Mouse (Mus musculus) hindbrain, embryonic 11.5 days (tissue): ENCODE results near the gene Prl4a1. TPM values are rescaled to one million over a fixed set of nuclear protein-coding genes. Genes with fewer than 3 reads are reported as not detected.
"Not testable (repeated sequence)": the region's sequence is repeated elsewhere in the genome, so short reads cannot be mapped to it uniquely, and the experiment has no call there.

Experiments
- ATAC-seq: fragments of 200-750 bp; cut with Nextera tagmentation; 2 replicates; pipeline ENCODE4 v1.8.0; 2017; ENCODE audit warnings: mild to moderate bottlenecking, moderate TSS enrichment, moderate library complexity; ENCODE audit not compliant: low FRiP score
- DNase-seq: peaks from one replicate; pipeline ENCODE4 v3.0.0-alpha.2; 2015; ENCODE audit warnings: low spot score
- H3K27ac ChIP-seq: fragments of 300-500 bp; sonication (generic); 2 replicates; pipeline ENCODE4 v1.5.1; 2014; ENCODE audit warnings: mild to moderate bottlenecking, low read depth, low read length
- H3K27me3 ChIP-seq: fragments of 300-500 bp; sonication (generic); 2 replicates; pipeline ENCODE4 v1.6.1; 2014; ENCODE audit warnings: mild to moderate bottlenecking, low read length, moderate library complexity, mixed read lengths; ENCODE audit not compliant: control insufficient read depth, insufficient read depth
- H3K36me3 ChIP-seq: fragments of 300-500 bp; sonication (generic); 2 replicates; pipeline ENCODE4 v1.6.1; 2014; ENCODE audit warnings: mild to moderate bottlenecking, low read length, moderate library complexity, mixed read lengths; ENCODE audit not compliant: control insufficient read depth, insufficient read depth
- H3K4me1 ChIP-seq: fragments of 300-500 bp; sonication (generic); replicated peaks from 2 replicates; pipeline ENCODE4 v1.6.1; 2014; ENCODE audit warnings: low read length, mixed read lengths; ENCODE audit not compliant: control insufficient read depth, insufficient read depth
- H3K4me2 ChIP-seq: fragments of 300-500 bp; sonication (generic); replicated peaks from 2 replicates; pipeline ENCODE4 v1.6.1; 2014; ENCODE audit warnings: mild to moderate bottlenecking, low read depth, low read length
- H3K4me3 ChIP-seq: fragments of 300-500 bp; sonication (generic); 2 replicates; pipeline ENCODE4 v1.5.1; 2014; ENCODE audit warnings: low read depth, low read length
- H3K9ac ChIP-seq: fragments of 300-500 bp; sonication (generic); 2 replicates; pipeline ENCODE4 v1.6.1; 2014; ENCODE audit warnings: low read depth, low read length
- H3K9me3 ChIP-seq: fragments of 300-500 bp; sonication (generic); 2 replicates; pipeline ENCODE4 v1.6.1; 2016; ENCODE audit warnings: low read length; ENCODE audit not compliant: control insufficient read depth
- WGBS: fragments of 180-500 bp; shearing (Covaris S2); extraction: QIAGEN DNeasy Blood & Tissue Kit; methylation state at CpG from one replicate; pipeline ENCODE4 v1.1.7; 2014; 5-methylcytosine and 5-hydroxymethylcytosine counted together
- polyA plus RNA-seq: library from polyadenylated mRNA; unstranded; fragments of >200 nt; fragmentation: Nextera tagmentation; extraction: Ambion mirVana; gene quantifications from 2 replicates; pipeline ENCODE4 v1.2.1, GENCODE M21; 2014

The Prl4a1 gene
- not detected in 2 replicates for polyA plus RNA-seq

DNA sequence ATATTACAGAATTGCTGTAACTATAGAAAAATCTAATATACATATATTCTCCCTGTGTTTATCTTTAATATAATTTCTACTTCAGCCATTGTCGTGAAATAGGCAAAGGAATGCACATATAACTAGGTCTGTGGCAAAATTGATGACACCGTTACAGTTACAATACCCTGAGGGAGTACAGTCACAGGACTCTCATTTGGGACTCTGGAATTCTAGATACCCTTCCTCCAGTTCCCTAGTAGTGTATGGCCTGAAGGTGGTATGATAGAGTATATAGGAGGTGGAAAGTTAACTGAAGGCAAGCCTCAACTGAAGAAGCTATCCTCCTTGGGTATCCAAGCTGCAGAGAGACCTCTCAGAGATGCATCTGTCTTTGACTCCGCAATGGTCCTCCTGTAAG, at the start of gene Prl4a1:
TSS of gene Prl4a1 (plus strand) at position 301 of the 400 bp plus-strand sequence.
- Histone ChIP-seq H3K9me3 (no peaks in the 10 kb centered on the region), H3K4me3 (no peak within 1 kb of the TSS), H3K4me2 (no peak within 1 kb of the TSS), H3K27ac (no peak within 1 kb of the TSS), H3K9ac (no peak within 1 kb of the TSS), H3K27me3 (no peaks in the 10 kb centered on the region), H3K36me3 (no peaks in the 10 kb centered on the region), H3K4me1 (no peaks in the 10 kb centered on the region)
- DNase-seq, result no peak
- no peak for ATAC-seq
- WGBS, result 84% methylated on average over 3 of the region's 3 CpGs

DNA sequence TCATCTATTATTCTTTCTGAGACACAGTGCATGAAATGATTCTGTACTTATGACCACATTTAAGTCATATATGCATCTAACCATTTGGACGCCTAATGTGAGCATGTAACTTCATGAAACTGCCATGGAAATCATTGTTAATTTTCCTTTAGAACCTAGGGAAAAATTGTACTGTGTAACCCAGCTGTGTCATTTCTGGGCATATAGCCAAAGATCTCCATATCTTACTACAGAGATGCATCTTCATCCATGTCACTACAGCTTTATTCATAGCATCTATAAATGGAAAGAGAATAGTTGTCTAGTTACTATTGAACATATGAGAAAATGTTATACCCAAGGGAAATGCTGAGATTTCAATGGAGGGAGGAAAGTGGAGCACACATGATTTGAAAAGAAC, 43.1 kb upstream of the Prl4a1 start:
- DNase-seq, result no peak
- Histone ChIP-seq H3K4me2 (no peak overlapping the region), H3K27me3 (no peaks in the 10 kb centered on the region), H3K9ac (no peak overlapping the region), H3K4me3 (no peak overlapping the region), H3K9me3 (no peaks in the 10 kb centered on the region), H3K4me1 (no peaks in the 10 kb centered on the region), H3K27ac (no peak overlapping the region), H3K36me3 (no peaks in the 10 kb centered on the region)
- no peak for ATAC-seq
- 68% methylated on average over 1 of the region's 1 CpGs for WGBS

- WGBS, result 77% methylated on average over 2 of the region's 2 CpGs
- not testable (repeated sequence) for DNase-seq
These were observed 41.7 kb upstream of the Prl4a1 start for GRCm38 (mm10) chr13:27974281-27974680.

DNA sequence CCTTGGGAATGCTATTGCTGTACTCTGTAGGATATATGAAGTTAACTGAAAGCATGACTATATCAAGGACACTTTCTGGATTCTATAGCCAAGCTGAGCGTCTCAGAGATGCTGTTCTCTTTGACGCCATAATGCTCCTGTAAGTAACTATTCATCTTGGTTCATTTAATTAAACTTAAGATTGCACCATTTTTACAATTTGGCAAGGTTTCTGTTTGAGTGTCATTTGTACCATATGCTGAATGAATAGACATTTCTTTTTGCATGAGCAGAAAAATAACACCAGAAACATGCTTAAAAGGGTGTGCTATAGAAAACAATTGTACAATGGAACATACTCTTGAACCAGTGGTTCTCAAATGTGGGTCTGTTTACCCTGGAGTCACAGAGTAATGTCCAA, 38.4 kb upstream of the Prl4a1 start:
- no peaks in the 10 kb centered on the region for H3K9me3 ChIP-seq
- no peak overlapping the region for H3K9ac ChIP-seq
- ATAC-seq, result no peak
- 88% methylated on average over 2 of the region's 2 CpGs for WGBS
- no peak overlapping the region for H3K27ac ChIP-seq
- no peaks in the 10 kb centered on the region for H3K27me3 ChIP-seq
- no peak overlapping the region for H3K4me2 ChIP-seq
- H3K4me3 ChIP-seq, result no peak overlapping the region
- H3K36me3 ChIP-seq, result no peaks in the 10 kb centered on the region
- no peaks in the 10 kb centered on the region for H3K4me1 ChIP-seq
- no peak for DNase-seq

More at GRCm38 (mm10) chr13:27974281-27974680, 41.7 kb upstream of the Prl4a1 start:
- H3K4me1 ChIP-seq, H3K9ac ChIP-seq, H3K4me2 ChIP-seq, H3K4me3 ChIP-seq, H3K9me3 ChIP-seq, H3K27me3 ChIP-seq, H3K27ac ChIP-seq, H3K36me3 ChIP-seq, ATAC-seq: not testable (repeated sequence)

GRCm38 (mm10) chr13:27996557-27996956, 19.5 kb upstream of the Prl4a1 start:
- not testable (repeated sequence) for H3K27me3 ChIP-seq, H3K27ac ChIP-seq, H3K36me3 ChIP-seq, H3K9me3 ChIP-seq, ATAC-seq, DNase-seq, H3K4me2 ChIP-seq, H3K4me3 ChIP-seq, H3K4me1 ChIP-seq, H3K9ac ChIP-seq
- WGBS, result 75% methylated on average over 3 of the region's 3 CpGs

DNA sequence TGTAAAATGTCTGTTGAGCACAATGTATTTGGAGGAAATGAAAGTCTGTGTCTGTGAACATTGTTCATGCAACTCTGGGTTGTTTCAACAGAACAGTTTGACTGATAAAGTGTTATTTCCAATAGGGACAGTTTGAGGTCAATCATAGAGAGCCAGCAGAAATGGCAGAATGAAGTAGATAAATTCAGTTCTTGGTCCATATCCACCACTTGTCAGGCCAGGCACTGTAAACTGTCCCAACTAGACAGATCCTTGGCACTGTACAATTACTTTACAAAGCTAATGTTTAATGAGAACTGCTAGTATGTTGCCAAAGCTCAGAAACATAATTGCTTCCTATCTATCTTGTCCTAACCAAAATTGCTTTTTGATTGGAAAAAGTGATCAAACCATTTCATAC, 13.3 kb downstream of the Prl4a1 start:
- Histone ChIP-seq H3K9me3 (no peaks in the 10 kb centered on the region), H3K36me3 (no peaks in the 10 kb centered on the region), H3K4me2 (no peak overlapping the region), H3K27ac (no peak overlapping the region), H3K27me3 (no peaks in the 10 kb centered on the region), H3K4me3 (no peak overlapping the region), H3K4me1 (no peaks in the 10 kb centered on the region), H3K9ac (no peak overlapping the region)
- DNase-seq, result no peak
- ATAC-seq, result no peak

DNA sequence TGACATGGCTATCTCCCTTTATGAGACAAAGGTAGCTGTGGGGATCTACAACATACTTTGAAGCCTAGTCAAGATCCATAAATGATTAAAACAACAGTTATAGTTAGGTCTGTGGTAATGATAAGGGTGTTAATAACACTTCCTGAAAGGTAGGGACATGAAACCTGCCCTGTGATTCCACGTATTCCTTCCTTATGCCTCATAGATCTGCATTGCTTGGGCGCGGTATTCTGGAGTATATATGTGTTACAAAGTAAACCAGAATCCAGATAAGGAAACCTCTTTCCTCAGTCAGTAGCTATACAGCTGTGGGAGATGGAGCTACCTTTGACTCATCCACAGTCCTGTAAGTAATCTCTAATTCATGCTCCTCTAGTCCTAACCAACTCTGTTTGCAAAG, 53.3 kb downstream of the Prl4a1 start:
- 93% methylated on average over 3 of the region's 3 CpGs for WGBS
- no peak overlapping the region for H3K9ac ChIP-seq
- H3K27ac ChIP-seq, result no peak overlapping the region
- H3K4me2 ChIP-seq, result no peak overlapping the region
- H3K4me3 ChIP-seq, result no peak overlapping the region
- no peaks in the 10 kb centered on the region for H3K27me3 ChIP-seq
- ATAC-seq (no peak), DNase-seq (no peak)
- no peaks in the 10 kb centered on the region for H3K4me1 ChIP-seq
- H3K9me3 ChIP-seq, result no peaks in the 10 kb centered on the region
- H3K36me3 ChIP-seq, result no peaks in the 10 kb centered on the region

Other genes starting within 250 kb of the Prl4a1 start
- gene Prl7c1, start 235.4 kb upstream of the Prl4a1 start, polyA plus RNA-seq, result not detected in 2 replicates
- gene Prl2a1, start 214.6 kb upstream of the Prl4a1 start, polyA plus RNA-seq, result not detected in 2 replicates
- gene Prl2c1, start 166.9 kb upstream of the Prl4a1 start, polyA plus RNA-seq, result not detected in 2 replicates
- not detected in 2 replicates for gene Prl5a1, start 126.3 kb downstream of the Prl4a1 start, polyA plus RNA-seq
- 0.88 and 2.1 TPM in 2 replicates for gene Gm11361, start 241.3 kb downstream of the Prl4a1 start, polyA plus RNA-seq